Mouse (Mus musculus) midbrain, embryonic 11.5 days (tissue): ENCODE measurements around the gene Ccdc151. TPM values are rescaled to one million over a fixed set of nuclear protein-coding genes. Genes with fewer than 3 reads are reported as not detected.

Experiments used
- ATAC-seq: fragments of 200-750 bp; cut with Nextera tagmentation; 2 replicates; pipeline ENCODE4 v1.8.0; 2017; ENCODE audit warnings: moderate TSS enrichment, moderate library complexity; ENCODE audit not compliant: low FRiP score
- DNase-seq: peaks from one replicate; pipeline ENCODE4 v3.0.0; 2015; ENCODE audit warnings: low spot score; ENCODE audit errors: missing footprints
- H3K27ac ChIP-seq: fragments of 300-500 bp; sonication (generic); 2 replicates; pipeline ENCODE4 v1.5.1; 2014; ENCODE audit warnings: low read depth, low read length
- H3K27me3 ChIP-seq: fragments of 300-500 bp; sonication (generic); 2 replicates; pipeline ENCODE4 v1.6.1; 2014; ENCODE audit warnings: mild to moderate bottlenecking, low read length, moderate library complexity, mixed read lengths; ENCODE audit not compliant: control insufficient read depth, insufficient read depth
- H3K36me3 ChIP-seq: fragments of 300-500 bp; sonication (generic); 2 replicates; pipeline ENCODE4 v1.6.1; 2014; ENCODE audit warnings: mild to moderate bottlenecking, low read length, moderate library complexity, mixed read lengths; ENCODE audit not compliant: control insufficient read depth, insufficient read depth
- H3K4me1 ChIP-seq: fragments of 300-500 bp; sonication (generic); 2 replicates; pipeline ENCODE4 v1.6.1; 2014; ENCODE audit warnings: low read length; ENCODE audit not compliant: control insufficient read depth, insufficient read depth
- H3K4me2 ChIP-seq: fragments of 300-500 bp; sonication (generic); 2 replicates; pipeline ENCODE4 v1.6.1; 2014; ENCODE audit warnings: mild to moderate bottlenecking, moderate library complexity
- H3K4me3 ChIP-seq: fragments of 300-500 bp; sonication (generic); 2 replicates; pipeline ENCODE4 v1.5.1; 2014; ENCODE audit warnings: low read depth, low read length
- H3K9ac ChIP-seq: fragments of 300-500 bp; sonication (generic); 2 replicates; pipeline ENCODE4 v1.6.1; 2014; ENCODE audit warnings: low read length
- H3K9me3 ChIP-seq: fragments of 300-500 bp; sonication (generic); 2 replicates; pipeline ENCODE4 v1.6.1; 2016; ENCODE audit warnings: low read length; ENCODE audit not compliant: control insufficient read depth
- WGBS: fragments of 180-500 bp; shearing (Covaris S2); extraction: QIAGEN DNeasy Blood & Tissue Kit; methylation state at CpG from one replicate; pipeline ENCODE4 v1.1.7; 2014; 5-methylcytosine and 5-hydroxymethylcytosine counted together
- polyA plus RNA-seq: library from polyadenylated mRNA; unstranded; fragments of >200 nt; fragmentation: Nextera tagmentation; extraction: Ambion mirVana; gene quantifications from 2 replicates; pipeline ENCODE4 v1.2.1, GENCODE M21; 2014

Ccdc151 gene
- polyA plus RNA-seq, 1 experiment from 2014 or later = 6.3 TPM

GRCm38 (mm10) chr9:22004546-22004945 is 2.1 kb upstream of the Ccdc151 start:
- H3K4me2 ChIP-seq = no peak overlapping the region
- peaks cover 3% of the 10 kb centered on the region; the same call in 1 of the 2 replicates for H3K36me3 ChIP-seq
- DNase-seq (no peak), ATAC-seq (no peak)
- H3K4me3 ChIP-seq = no peak overlapping the region
- no peak overlapping the region for H3K27ac ChIP-seq
- H3K9ac ChIP-seq = no peak overlapping the region
- H3K9me3 ChIP-seq = no peaks in the 10 kb centered on the region
- WGBS = 91% methylated on average over 12 of the region's 12 CpGs
- peaks cover 21% of the 10 kb centered on the region for H3K4me1 ChIP-seq
- H3K27me3 ChIP-seq = no peaks in the 10 kb centered on the region

GRCm38 (mm10) chr9:22003163-22003554 is 725 bp upstream of the Ccdc151 start:
- DNase-seq (no peak), ATAC-seq (no peak; the same call in 1 of the 2 replicates)

GRCm38 (mm10) chr9:22001633-22002032 is 801 bp downstream of the Ccdc151 start:
- Histone ChIP-seq H3K27ac (no peak overlapping the region), H3K36me3 (no peaks in the 10 kb centered on the region), H3K27me3 (no peaks in the 10 kb centered on the region), H3K4me1 (peaks cover 21% of the 10 kb centered on the region), H3K4me2 (peak overlapping the region; percentile 57), H3K9me3 (no peaks in the 10 kb centered on the region), H3K9ac (no peak overlapping the region), H3K4me3 (no peak overlapping the region)
- 87% methylated on average over 4 of the region's 4 CpGs for WGBS
- DNase-seq (peak; percentile 82), ATAC-seq (no peak)

More at GRCm38 (mm10) chr9:22003163-22003554, 725 bp upstream of the Ccdc151 start:
- Histone ChIP-seq H3K9ac (peak overlapping the region; percentile 68), H3K36me3 (no peaks in the 10 kb centered on the region), H3K27me3 (no peaks in the 10 kb centered on the region), H3K4me2 (peak overlapping the region; percentile 94), H3K4me3 (peak overlapping the region; percentile 78), H3K4me1 (peaks cover 21% of the 10 kb centered on the region), H3K27ac (no peak overlapping the region), H3K9me3 (no peaks in the 10 kb centered on the region)
- WGBS = 1% methylated on average over 18 of the region's 18 CpGs

- Histone ChIP-seq H3K9me3 (no peaks in the 10 kb centered on the region), H3K27ac (no peak overlapping the region), H3K4me2 (no peak overlapping the region), H3K4me3 (no peak overlapping the region), H3K4me1 (peaks cover 21% of the 10 kb centered on the region), H3K9ac (no peak overlapping the region), H3K27me3 (no peaks in the 10 kb centered on the region), H3K36me3 (no peaks in the 10 kb centered on the region)
- ATAC-seq (no peak), DNase-seq (no peak)
- WGBS = 90% methylated on average over 6 of the region's 6 CpGs
Observed at GRCm38 (mm10) chr9:22000296-22000695, 2.1 kb downstream of the Ccdc151 start.

- WGBS = 85% methylated on average over 3 of the region's 3 CpGs
- Histone ChIP-seq H3K36me3 (no peaks in the 10 kb centered on the region), H3K27me3 (peaks cover 8% of the 10 kb centered on the region), H3K9me3 (no peaks in the 10 kb centered on the region), H3K4me1 (no peaks in the 10 kb centered on the region), H3K4me2 (no peak overlapping the region), H3K27ac (no peak overlapping the region), H3K9ac (no peak overlapping the region), H3K4me3 (no peak overlapping the region)
- no peak for ATAC-seq
- DNase-seq = no peak
Observed at GRCm38 (mm10) chr9:21996178-21996867, 6.1 kb downstream of the Ccdc151 start.

- 78% methylated on average over 4 of the region's 4 CpGs for WGBS
- no peak for ATAC-seq
- H3K36me3 ChIP-seq = no peaks in the 10 kb centered on the region
- H3K9ac ChIP-seq = no peak overlapping the region
- H3K27me3 ChIP-seq = peaks cover 49% of the 10 kb centered on the region
- H3K4me1 ChIP-seq = peaks cover 21% of the 10 kb centered on the region
- H3K9me3 ChIP-seq = no peaks in the 10 kb centered on the region
- H3K4me3 ChIP-seq = no peak overlapping the region
- no peak for DNase-seq
- H3K4me2 ChIP-seq = no peak overlapping the region
- no peak overlapping the region for H3K27ac ChIP-seq
Observed at GRCm38 (mm10) chr9:21992227-21992626, 10.2 kb downstream of the Ccdc151 start.

- peak; percentile 49; the same call in 1 of the 2 replicates for ATAC-seq
- Histone ChIP-seq H3K4me1 (peaks cover 23% of the 10 kb centered on the region), H3K27me3 (peaks cover 65% of the 10 kb centered on the region), H3K4me3 (peak within 1 kb of the TSS; percentile 35), H3K4me2 (peak within 1 kb of the TSS; percentile 73), H3K9me3 (no peaks in the 10 kb centered on the region), H3K36me3 (no peaks in the 10 kb centered on the region), H3K27ac (no peak within 1 kb of the TSS), H3K9ac (peak within 1 kb of the TSS; percentile 57)
- peak; percentile 91 for DNase-seq
- under 1% methylated on average over 42 of the region's 42 CpGs for WGBS
Observed at GRCm38 (mm10) chr9:21989230-21990110, 13.0 kb downstream of the Ccdc151 start, which contains the start of gene Rgl3. TSS of gene Rgl3 (minus strand) at chr9:21989446.

- Histone ChIP-seq H3K9ac (peak overlapping the region; percentile 57), H3K36me3 (no peaks in the 10 kb centered on the region), H3K27ac (no peak overlapping the region), H3K4me1 (peaks cover 28% of the 10 kb centered on the region), H3K4me2 (peak overlapping the region; percentile 73), H3K27me3 (peaks cover 65% of the 10 kb centered on the region), H3K4me3 (peak overlapping the region; percentile 35), H3K9me3 (no peaks in the 10 kb centered on the region)
- DNase-seq (peak; percentile 92), ATAC-seq (peak; percentile 18; the same call in 1 of the 2 replicates)
- WGBS = under 1% methylated on average over 32 of the region's 32 CpGs
Observed at GRCm38 (mm10) chr9:21988421-21989101, 13.9 kb downstream of the Ccdc151 start.
